Mouse (Mus musculus): Measurements from ENCODE around the gene Gm10644. TPM values are rescaled to one million over a fixed set of nuclear protein-coding genes. Genes with fewer than 3 reads are reported as not detected.

Gm10644 gene
- polyA plus RNA-seq, 1 experiment from 2014 or later: 0.84 TPM

GRCm38 (mm10) chr8:83900266-83900956 lies 54.6 kb downstream of the Gm10644 start:
- WGBS: 0% methylated on average over 37 of the region's 100 CpGs
- Histone ChIP-seq H3K4me1 (replicated peaks) (peaks cover 67% of the 10 kb centered on the region), H3K36me3 (0 out of 2 replicates have a peak, but pooled peaks cover 2% of the 10 kb centered on the region), H3K9ac (peak overlapping the region; percentile 99), H3K4me3 (peak overlapping the region; percentile 96), H3K9me3 (no peaks in the 10 kb centered on the region), H3K27ac (peak overlapping the region; percentile 100), H3K4me2 (peak overlapping the region; percentile 87), H3K27me3 (peaks cover 4% of the 10 kb centered on the region)
- no peak for ATAC-seq (ENCODE audit: low FRiP score)

- H3K9ac ChIP-seq: peak within 1 kb of the TSS; percentile 99
- WGBS: under 1% methylated on average over 70 of the region's 70 CpGs
- ATAC-seq (ENCODE audit: low FRiP score): peak; percentile 92
- peaks cover 12% of the 10 kb centered on the region for H3K27me3 ChIP-seq
- H3K36me3 ChIP-seq: no peaks in the 10 kb centered on the region
- peak within 1 kb of the TSS; percentile 96 for H3K4me3 ChIP-seq
- H3K4me1 ChIP-seq (replicated peaks): peaks cover 59% of the 10 kb centered on the region
- H3K27ac ChIP-seq: peak within 1 kb of the TSS; percentile 100
- H3K4me2 ChIP-seq: peak within 1 kb of the TSS; percentile 87
- no peaks in the 10 kb centered on the region for H3K9me3 ChIP-seq
Measured at GRCm38 (mm10) chr8:83899363-83900252, 55.4 kb downstream of the Gm10644 start, which contains the start of gene Adgrl1. Gene Adgrl1, plus strand, starts transcription at chr8:83900105.

- Histone ChIP-seq H3K36me3 (no peaks in the 10 kb centered on the region), H3K27me3 (peaks cover 18% of the 10 kb centered on the region), H3K9ac (peak overlapping the region; percentile 99), H3K4me1 (replicated peaks) (peaks cover 54% of the 10 kb centered on the region), H3K27ac (peak overlapping the region; percentile 100), H3K4me2 (peak overlapping the region; percentile 87), H3K9me3 (no peaks in the 10 kb centered on the region), H3K4me3 (peak overlapping the region; percentile 96)
- under 1% methylated on average over 13 of the region's 13 CpGs for WGBS
- peak; percentile 1 for ATAC-seq (ENCODE audit: low FRiP score)
Measured at GRCm38 (mm10) chr8:83898985-83899362, 56.0 kb downstream of the Gm10644 start.

GRCm38 (mm10) chr8:83898456-83898855 lies 56.5 kb downstream of the Gm10644 start:
- Histone ChIP-seq H3K9me3 (no peaks in the 10 kb centered on the region), H3K27ac (peak overlapping the region; percentile 100), H3K4me1 (replicated peaks) (peaks cover 48% of the 10 kb centered on the region), H3K4me3 (peak overlapping the region; percentile 96), H3K9ac (peak overlapping the region; percentile 99), H3K36me3 (no peaks in the 10 kb centered on the region), H3K4me2 (peak overlapping the region; percentile 87), H3K27me3 (peaks cover 23% of the 10 kb centered on the region)
- 6% methylated on average over 10 of the region's 10 CpGs for WGBS
- ATAC-seq (ENCODE audit: low FRiP score): no peak

- Histone ChIP-seq H3K4me1 (replicated peaks) (peaks cover 36% of the 10 kb centered on the region), H3K4me2 (peak overlapping the region; percentile 87), H3K36me3 (no peaks in the 10 kb centered on the region), H3K9ac (peak overlapping the region; percentile 58), H3K9me3 (no peaks in the 10 kb centered on the region), H3K27me3 (peaks cover 26% of the 10 kb centered on the region), H3K27ac (peak overlapping the region; percentile 100; the same call in 1 of the 2 replicates), H3K4me3 (peak overlapping the region; percentile 33)
- no peak for ATAC-seq (ENCODE audit: low FRiP score)
- WGBS: 1% methylated on average over 26 of the region's 26 CpGs
Measured at GRCm38 (mm10) chr8:83897211-83897610, 57.8 kb downstream of the Gm10644 start.

- H3K9ac ChIP-seq: no peak overlapping the region
- ATAC-seq (ENCODE audit: low FRiP score): no peak
- H3K4me3 ChIP-seq: no peak overlapping the region
- H3K4me2 ChIP-seq: no peak overlapping the region
- H3K27ac ChIP-seq: no peak overlapping the region
- peaks cover 28% of the 10 kb centered on the region for H3K4me1 ChIP-seq (replicated peaks)
- peaks cover 33% of the 10 kb centered on the region for H3K27me3 ChIP-seq
- WGBS: 88% methylated on average over 7 of the region's 7 CpGs
- H3K36me3 ChIP-seq: no peaks in the 10 kb centered on the region
- H3K9me3 ChIP-seq: no peaks in the 10 kb centered on the region
Measured at GRCm38 (mm10) chr8:83896461-83896860, 58.5 kb downstream of the Gm10644 start.

- no peak for ATAC-seq (ENCODE audit: low FRiP score)
- Histone ChIP-seq H3K4me1 (replicated peaks) (peaks cover 27% of the 10 kb centered on the region), H3K4me3 (no peak overlapping the region), H3K36me3 (no peaks in the 10 kb centered on the region), H3K9me3 (no peaks in the 10 kb centered on the region), H3K4me2 (no peak overlapping the region), H3K27ac (no peak overlapping the region), H3K9ac (no peak overlapping the region), H3K27me3 (peaks cover 37% of the 10 kb centered on the region)
- WGBS: 5% methylated on average over 5 of the region's 5 CpGs
Measured at GRCm38 (mm10) chr8:83895894-83896293, 59.1 kb downstream of the Gm10644 start.

- under 1% methylated on average over 5 of the region's 5 CpGs for WGBS
- no peak overlapping the region for H3K9ac ChIP-seq
- peaks cover 37% of the 10 kb centered on the region for H3K27me3 ChIP-seq
- H3K27ac ChIP-seq: no peak overlapping the region
- ATAC-seq (ENCODE audit: low FRiP score): no peak
- no peaks in the 10 kb centered on the region for H3K9me3 ChIP-seq
- H3K4me2 ChIP-seq: no peak overlapping the region
- H3K4me1 ChIP-seq (replicated peaks): peaks cover 27% of the 10 kb centered on the region
- no peak overlapping the region for H3K4me3 ChIP-seq
- H3K36me3 ChIP-seq: no peaks in the 10 kb centered on the region
Measured at GRCm38 (mm10) chr8:83893915-83894314, 61.1 kb downstream of the Gm10644 start.

GRCm38 (mm10) chr8:83892061-83892460 lies 62.9 kb downstream of the Gm10644 start:
- H3K4me2 ChIP-seq: no peak overlapping the region
- H3K4me1 ChIP-seq (replicated peaks): peaks cover 10% of the 10 kb centered on the region
- no peaks in the 10 kb centered on the region for H3K9me3 ChIP-seq
- 73% methylated on average over 4 of the region's 4 CpGs for WGBS
- no peak overlapping the region for H3K27ac ChIP-seq
- peaks cover 37% of the 10 kb centered on the region for H3K27me3 ChIP-seq
- ATAC-seq (ENCODE audit: low FRiP score): no peak
- H3K36me3 ChIP-seq: no peaks in the 10 kb centered on the region
- H3K9ac ChIP-seq: no peak overlapping the region
- H3K4me3 ChIP-seq: no peak overlapping the region

GRCm38 (mm10) chr8:83888409-83888808 lies 66.6 kb downstream of the Gm10644 start:
- Histone ChIP-seq H3K4me2 (no peak overlapping the region), H3K36me3 (no peaks in the 10 kb centered on the region), H3K4me3 (no peak overlapping the region), H3K27ac (no peak overlapping the region; the same call in 1 of the 2 replicates), H3K4me1 (replicated peaks) (no peaks in the 10 kb centered on the region), H3K9me3 (no peaks in the 10 kb centered on the region), H3K9ac (no peak overlapping the region), H3K27me3 (peaks cover 13% of the 10 kb centered on the region)
- no peak for ATAC-seq (ENCODE audit: low FRiP score)
- WGBS: 73% methylated on average over 2 of the region's 2 CpGs

Data from hindbrain, embryonic 13.5 days (tissue).